Mouse (Mus musculus) embryo, embryonic 11 days (tissue): Measurements from ENCODE around the gene Cend1.
"Not testable (repeated sequence)": the region's sequence is repeated elsewhere in the genome, so short reads cannot be mapped to it uniquely, and the experiment has no call there.

Experiments used
- DNase-seq: peaks from one replicate; pipeline ENCODE4 v3.0.0-alpha.2; 2015

Cend1 gene

DNA sequence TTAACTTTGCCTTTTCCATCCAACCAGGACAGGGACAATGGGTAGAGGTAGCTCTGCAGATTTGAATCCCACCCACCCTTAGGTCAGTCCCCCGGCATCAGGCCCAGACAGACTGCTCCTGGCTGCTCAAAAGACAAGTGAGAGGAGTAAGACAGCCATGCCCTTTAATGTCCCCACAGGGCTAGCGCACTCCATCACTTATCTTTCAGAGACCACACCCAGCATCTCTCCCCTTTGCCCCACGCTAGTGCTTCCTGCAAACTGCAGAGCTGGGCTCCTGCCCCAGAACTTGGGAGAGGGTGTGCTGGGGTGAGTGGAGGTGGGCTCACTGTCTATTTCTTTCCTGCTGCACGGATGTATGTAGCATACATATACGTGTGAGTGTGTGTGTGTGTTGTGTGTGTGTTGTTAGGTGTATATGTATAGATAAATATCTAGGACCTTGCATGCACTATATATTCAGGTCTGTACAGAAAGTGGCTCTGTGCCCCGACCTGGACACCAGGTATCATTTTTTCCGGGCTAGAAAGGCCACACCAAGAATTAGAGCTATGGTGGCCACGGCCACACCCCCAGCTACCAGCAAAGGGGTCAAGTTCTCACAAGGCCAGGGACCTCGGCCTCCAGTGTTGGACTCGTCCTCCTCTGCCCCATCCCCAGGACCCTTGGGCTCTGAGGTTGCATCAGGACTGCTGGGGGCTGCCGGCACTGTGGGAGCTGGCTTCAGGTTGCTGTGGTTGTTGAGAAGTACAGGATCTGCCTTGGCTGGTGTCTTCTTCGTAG is 2.2 kb downstream of the Cend1 start:
- no peak for DNase-seq

DNA sequence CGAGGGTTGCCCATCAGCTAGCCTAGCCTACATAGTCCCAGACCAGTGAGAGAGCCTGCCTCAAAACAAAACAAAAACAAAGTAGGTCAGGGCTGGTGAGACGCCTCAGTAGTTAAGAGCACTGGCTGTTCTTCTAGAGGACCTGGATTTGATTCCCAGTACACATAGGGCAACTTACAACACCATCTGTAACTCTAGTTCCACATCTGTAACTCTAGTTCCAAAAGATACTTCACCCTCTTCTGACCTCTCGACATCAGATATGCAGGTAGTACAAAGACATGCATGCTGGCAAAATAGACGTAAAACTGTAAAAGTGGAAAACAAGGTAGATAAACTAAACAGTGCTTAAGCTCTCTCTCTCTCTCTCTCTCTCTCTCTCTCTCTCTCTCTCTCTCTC is 5.5 kb downstream of the Cend1 start:
- DNase-seq: no peak

DNA sequence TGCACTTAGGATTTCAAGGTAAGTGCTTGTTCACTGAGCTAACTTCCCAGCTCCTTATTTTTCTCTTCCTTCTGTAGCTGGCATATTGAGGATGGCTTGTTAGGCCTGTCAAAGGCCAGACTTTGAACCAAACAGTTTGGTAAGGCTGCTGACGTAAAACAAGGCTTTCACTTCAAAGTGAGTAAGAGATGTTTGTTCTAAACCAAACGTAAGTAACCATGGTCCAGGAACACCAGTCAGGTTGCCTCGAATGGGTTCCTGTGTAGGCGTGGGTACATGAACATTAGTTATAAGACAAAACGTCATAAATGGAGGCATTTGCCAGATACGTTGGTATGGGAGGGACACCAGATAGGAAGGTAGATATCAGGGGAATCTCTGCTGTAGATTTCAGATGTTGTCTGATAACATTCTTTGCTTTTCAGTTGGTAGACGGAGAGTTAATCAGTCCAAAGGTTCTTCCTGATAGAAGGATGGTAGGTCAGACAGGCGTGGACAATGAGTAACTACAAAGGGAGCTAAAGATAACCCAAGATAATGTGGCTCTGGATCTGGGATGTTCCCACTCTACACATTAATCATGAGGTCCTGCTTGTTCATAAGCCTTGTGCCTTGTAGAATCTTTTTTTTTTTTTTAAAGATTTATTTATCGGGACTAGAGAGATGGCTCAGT is 9.1 kb downstream of the Cend1 start:
- DNase-seq: no peak

DNA sequence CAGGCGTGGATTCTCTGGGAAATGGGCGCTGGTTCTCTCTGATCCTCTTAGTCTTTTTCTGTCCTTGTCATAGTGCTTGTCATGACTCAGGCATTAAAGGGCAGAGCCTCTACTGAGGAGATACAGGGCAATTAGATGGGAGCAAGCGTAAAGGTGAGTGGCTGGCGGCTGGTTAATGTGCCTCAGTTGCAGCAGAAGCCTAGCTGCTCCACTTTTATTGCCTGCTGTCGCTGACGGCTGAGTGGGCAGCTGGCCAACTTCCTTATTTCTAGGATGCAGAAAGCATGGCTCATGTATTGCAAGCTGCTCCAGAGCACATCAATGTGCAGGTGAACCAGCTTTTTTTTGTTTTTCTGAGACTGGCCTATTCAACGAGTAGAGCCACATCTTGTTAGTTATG is 10.3 kb downstream of the Cend1 start:
- no peak for DNase-seq

DNA sequence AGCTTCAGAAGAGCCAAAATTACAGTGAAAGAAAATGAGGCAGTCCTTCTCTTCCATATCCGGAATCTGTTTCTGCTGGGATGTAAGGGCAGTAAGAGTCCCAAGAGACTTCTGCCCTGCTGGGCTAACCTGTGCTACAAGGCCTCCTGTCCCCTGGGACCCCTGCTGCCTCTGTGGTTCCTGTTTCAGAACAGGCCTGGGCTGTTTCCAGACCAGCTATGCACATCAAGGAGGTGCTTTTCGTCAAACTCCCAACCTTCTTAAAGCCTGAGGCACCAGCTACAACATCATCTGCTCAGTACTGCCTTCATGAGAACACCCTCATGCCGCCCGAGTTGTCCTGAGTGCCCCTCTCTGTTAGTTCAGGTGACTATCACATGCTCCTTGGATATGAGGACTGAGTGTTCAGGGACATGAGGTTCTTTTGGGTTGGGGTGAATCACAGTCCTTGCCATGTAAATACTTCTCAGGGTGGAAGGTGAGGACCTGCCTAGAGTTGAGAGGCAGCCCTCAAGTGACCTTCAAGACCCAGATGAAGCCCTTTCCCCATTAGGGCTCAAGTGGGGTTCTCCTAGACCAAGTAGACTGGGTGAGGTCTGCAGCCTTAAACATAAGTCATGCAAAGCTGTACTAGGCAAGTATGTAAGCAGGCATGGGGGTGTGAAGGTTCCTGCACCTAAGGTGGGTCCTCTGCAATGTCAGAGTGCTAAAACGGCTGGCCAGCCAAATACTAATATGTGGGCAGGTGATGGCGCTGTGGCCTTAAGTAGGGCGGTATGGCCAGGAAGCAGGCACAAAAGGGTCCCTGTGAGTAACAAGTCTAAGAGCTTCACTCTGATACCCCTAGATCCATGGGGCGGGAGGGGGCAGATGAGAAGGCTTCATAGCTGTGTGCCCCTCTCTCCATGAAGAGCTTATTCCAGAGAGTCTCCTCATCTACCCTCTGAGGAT is 11.3 kb downstream of the Cend1 start:
- DNase-seq: no peak

DNA sequence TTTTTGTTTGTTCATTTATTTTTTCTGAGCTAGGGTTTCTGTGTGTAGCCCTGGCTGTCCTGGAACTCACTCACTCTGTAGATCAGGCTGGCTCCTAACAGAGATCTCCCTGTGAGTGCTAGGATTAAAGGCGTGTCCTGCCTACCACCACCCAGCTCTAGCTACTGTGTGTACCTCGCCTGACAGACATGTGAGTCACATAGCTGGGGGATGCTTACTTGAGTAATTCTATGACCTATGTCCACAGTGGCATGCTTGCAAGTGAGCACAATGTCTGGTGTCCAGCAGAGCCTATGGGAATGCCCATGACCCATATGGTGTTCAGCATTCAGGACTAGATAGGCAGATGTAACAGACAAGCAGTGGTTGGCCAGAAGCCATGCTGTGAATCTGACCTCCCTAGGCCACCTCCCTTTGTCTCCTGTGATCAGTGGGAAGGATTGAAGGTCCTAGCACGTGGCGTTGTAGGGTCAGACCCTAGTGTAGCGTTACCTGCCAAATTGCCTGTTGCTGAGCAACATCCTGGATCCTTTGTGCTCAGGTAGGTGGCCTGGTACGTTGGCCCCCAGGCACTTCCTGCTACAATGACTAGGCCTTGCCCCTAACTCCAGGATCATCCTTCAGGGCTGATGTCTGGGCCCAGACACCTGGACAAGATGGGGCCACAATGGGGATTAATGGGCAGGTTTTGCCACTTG is 13.0 kb downstream of the Cend1 start:
- no peak for DNase-seq

DNA sequence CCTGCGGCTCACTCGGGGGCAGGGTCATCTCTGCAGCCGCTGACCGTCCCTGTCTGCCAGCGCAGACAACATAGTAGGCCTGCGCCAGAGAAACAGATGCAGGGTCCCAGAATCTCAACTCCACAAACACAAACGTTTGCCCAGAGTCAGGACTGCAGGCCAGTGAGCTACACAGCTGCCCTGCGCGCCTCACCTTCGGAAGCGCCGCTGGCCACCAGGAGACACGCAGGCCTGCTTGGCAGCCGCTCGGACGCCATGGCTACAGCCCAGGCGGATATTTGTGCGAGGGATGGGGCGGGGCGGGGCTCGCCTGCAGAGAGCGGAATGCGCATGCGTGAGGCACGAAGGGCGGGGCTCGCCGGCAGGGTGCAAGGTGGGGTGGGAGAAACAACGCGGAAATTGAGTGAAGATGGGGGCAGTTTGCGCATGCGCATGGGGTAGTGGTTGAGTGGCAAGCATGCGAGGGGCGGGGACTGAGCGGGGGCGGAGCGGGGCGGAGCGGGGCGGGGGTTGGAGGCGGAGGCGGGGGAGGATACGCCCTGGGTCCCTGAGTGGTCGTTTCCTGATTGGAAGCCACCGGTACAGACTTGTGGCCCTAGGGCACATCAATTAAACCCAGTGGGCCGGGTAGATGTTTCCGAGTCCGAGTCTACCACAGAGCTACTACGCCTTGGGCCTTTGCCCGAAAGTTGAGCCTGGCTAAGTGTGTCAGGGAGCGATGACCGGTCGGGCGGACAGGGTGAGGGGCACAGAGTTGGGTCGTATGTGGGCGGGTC is 15.3 kb downstream of the Cend1 start, which contains the start of gene Gatd1:
Gatd1 (minus strand) TSS at position 328 of the 776 bp plus-strand sequence.
- peak; percentile 99 for DNase-seq

DNA sequence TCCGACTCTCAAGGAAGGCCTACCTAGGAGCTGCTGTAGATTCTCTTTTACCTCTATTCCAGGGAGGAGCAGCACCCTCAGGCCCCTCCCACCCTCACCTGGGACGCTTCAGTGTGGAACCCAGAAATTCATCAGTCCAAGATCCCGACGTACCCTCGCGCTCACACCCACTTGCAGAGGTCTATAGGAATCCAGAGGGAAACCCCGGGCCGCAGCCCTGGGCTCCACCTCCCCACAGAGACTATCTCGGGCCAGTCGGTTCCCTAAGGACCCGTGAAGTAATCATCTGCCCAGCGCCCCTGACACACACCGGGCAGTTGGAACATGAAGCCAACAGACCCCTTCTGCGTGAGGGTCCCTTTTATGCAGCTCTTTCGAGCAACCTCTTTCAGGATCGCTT is 16.0 kb downstream of the Cend1 start:
- DNase-seq: peak; percentile 35

DNA sequence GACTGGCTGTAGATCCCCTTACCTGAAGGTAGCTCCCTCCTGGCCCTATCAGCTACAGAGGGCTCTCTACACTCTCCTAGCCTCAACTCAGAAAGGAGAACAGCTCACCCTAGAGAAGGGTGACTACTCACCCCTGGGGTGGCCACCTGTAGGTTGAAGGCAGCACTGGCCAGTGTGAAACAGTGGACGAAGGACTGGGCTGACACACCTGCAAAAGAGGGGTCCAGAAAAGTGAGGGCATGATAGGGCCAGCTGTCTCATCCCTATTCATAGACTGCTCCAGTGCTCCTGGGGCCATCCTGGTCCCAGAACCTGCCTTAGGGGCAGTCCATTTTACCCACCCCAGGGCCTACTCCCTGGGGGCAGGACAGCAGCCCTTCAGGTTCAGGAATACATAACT is 17.6 kb downstream of the Cend1 start:
- no peak for DNase-seq

DNA sequence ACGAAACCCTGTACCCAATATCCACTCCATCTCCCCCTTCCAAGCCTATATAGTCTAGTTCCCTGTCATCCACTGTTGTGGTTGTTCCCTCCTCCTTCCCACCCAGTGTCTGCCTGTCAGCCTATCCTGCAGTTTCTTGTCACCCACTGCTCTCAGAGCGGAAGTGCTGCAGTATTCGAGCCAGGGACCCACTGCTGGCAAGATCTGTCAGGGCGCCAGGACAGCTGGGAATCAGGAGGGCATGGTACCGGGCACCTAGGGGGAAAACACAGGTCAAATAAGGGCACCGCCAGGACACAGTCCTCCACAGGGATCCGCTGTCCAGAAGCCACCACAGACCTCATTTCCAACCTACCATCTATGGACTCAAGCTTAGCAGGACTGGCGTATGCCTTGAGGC is 18.7 kb downstream of the Cend1 start:
- DNase-seq: no peak

DNA sequence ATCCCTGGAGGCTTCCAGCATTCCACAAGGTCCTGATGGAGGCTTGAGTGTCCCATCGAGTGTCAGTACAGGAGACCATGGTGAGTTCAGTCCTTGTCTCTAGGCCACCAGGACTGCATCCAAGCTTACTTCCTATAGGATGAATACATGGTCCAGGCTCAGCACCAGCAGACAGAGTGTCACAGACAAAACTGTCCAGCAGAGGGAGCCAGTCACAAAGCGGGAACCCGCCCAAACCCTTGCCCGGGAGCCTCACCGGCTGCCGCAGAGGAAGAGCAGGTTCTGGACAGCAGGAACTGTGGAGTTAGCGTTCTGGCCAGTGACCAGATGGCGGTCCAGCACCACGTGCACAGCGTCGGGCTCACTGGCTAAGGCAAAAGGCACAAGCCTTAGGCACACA is 20.5 kb downstream of the Cend1 start:
- DNase-seq: peak; percentile 91

DNA sequence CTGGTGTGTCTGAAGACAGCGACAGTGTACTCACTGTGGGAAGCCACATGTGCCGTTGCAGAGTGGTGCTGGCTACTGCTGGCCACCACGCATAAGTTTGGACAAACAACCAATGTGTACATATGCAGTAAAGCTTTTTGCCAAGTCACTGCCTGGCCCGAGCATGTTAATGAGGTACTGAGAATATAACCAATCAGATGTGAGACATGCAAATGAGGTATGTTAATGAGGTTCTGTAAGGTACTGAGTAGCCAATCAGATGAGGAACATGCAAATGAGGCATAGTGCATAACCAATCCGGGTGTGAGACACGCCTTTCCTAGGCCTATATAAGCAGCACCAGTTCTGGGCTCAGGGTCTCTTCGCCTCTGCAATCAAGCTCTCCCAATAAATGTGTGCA is 21.6 kb downstream of the Cend1 start:
- not testable (repeated sequence) for DNase-seq

DNA sequence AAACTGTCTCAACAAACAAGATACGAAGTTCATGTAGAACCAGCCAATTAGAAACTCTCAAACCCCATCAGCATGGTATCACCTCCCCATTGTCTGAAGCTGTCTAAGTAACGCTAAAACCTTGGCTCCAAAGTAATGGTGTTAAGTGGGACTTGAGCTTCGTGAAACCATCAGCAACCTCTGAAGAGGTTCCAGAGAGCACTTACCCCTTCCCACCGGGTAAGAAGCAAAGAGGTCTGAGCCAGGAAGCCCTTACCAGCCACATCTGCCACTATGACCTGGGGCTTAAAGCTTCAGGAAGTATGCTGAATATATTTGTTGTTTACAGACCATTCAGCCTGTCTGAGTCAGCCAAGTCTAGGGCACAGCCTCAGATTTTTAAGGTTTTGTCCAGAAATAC is 23.8 kb downstream of the Cend1 start:
- DNase-seq: no peak

DNA sequence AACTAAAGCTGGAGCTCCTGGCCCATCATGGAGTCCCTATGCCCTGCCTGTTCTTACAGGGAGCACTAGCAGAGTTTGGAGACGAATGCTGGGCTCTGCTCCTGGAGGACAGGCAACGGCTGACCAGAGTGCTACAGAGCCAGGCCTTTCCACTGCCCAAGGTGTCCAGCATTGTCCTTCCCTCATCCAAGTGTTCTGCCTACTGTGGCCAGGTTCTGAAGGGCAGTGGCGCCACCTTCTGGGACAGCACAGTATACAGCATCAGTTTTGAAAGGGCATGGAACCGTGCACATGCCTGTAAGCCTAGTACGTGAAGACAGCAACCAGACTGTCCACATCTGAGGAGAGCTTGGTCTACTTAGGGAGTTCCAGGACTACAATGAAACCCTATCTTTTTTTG is 26.0 kb downstream of the Cend1 start:
- peak; percentile 66 for DNase-seq

DNA sequence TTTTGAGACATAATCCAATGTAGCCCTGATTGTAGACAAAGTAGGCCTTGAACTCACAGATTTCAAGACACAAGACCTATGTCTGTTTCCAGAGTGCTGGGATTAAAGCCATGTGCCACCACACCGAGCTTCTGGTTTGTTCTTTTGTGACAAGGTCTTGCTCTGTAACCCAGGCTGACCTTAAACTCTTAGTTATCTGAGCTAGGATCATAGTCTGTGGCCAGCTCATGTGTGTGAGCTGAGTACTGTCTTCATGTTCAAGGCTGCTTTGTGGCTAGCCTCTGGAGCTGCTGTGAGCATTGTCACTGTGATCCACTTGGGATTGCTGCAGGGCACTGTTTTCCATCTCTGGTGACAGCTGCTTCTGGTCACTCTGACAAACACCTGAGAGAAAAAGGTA is 33.9 kb downstream of the Cend1 start:
- no peak for DNase-seq

DNA sequence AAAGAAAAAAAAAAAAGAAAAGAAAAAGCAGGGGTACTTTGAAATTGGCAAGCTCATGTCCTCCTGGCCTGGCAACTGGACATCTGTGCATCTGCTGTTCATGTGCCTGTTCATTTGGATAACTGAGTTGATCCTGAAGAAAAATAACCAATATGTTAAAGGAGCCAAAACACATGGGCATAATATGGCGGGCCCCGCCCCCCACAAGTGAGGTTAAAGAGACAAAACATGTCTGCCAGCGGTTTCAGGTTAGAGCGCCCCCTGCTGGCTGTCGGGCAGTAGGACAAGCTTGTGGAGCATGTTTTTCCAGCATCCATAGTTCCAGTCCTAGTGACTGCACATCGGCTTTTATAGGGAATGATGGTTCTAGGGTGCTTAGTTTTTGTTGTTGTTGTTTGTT is 34.5 kb downstream of the Cend1 start:
- peak; percentile 75 for DNase-seq

DNA sequence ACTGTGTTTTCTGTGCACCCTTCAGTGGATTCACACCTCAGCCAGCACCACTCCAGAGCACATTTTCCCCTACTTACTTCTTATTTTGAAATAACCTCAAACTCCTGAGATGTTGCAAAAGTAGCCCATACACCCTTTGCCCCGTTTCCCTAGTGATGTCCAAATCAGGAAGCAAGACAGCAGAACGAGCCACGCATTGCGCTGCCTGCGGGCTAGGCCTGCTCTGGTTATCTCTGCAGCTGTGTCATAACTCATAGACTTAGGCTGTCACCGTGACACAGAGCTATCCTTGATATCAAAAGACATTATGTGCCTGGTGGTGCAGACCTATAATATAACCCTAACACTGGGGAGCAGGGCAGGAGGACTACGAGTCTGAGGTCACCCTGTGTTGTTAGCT is 35.1 kb downstream of the Cend1 start:
- no peak for DNase-seq

DNA sequence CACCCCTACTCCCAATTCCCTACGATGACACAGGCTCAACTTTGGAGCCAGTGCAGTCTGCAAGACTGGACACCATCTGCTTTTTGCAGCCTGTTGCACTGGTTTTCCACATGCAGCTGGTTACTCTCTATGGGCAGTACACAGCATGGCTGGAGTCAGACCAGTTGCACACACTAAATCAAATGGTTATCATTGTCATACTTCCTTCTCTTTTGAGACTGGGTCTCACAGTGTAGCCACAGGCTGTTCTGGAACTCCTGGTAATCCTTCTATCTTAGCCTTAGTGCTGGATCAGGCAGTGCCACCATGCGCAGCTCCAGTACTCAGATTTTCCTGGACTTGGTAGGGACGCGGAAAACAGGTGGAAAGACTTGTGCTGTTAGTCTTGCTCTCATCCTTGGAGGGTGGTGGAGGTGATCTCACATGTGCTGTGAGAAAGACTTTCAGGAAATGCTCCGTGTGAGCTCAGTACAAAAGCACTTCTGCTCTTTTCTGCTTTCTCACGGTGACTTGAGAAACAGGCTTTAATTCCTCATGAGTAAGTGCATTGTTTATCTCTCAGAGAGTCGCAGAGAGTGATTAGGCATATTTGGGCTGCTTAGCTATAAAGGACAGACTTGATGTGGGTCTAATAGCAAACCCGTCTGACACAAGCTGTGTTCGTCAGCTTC is 36.6 kb downstream of the Cend1 start:
- no peak for DNase-seq

DNA sequence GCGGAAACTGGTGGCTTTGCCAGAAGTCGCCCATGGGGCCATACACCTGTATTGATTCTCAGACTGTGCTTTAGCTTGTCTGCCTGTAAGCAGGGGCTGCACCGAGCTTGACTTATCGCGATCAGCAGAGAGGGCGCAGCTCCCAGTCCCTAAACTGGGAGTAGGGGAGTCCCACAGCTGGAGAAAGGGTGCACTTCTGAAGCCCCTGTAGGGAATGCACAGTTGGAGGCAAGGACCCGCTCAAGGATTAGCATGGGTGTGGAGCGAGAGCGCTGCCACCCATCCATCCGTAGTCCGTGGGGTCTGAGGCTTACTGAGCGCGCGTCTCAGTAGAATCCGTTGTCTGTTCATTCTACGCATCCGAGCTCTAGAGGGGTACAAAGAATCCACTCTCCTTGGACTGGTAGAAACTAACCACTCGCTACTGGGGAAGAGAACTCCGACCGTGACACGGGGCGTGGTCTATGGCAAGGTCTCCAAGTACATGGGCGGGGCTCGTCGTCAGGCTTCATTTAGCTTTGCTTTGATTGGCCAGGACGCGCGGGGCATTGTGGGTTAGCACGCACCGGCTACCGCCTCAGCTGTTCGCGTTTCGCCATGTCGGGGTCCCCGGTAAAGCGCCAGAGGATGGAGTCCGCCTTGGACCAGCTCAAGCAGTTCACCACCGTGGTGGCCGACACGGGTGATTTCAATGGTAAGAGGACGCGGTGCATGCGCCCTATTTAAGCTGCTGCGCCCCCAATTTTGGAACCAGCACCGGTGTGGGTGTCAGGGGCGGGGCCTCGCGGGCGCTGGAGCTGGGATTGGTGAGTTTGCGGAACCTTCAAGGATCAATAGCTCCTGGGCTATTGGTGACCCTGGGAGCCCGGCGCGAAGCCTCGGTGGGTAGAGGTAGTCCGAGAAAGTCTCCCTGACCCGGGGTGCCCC is 37.4 kb downstream of the Cend1 start, which contains the start of gene Taldo1:
Taldo1 (plus strand) TSS at position 575 of the 927 bp plus-strand sequence.
- peak; percentile 99 for DNase-seq
